Mouse (Mus musculus): ENCODE results near the gene Mgat5b. TPM values are rescaled to one million over a fixed set of nuclear protein-coding genes. Genes with fewer than 3 reads are reported as not detected.

Gene Mgat5b
- polyA plus RNA-seq, 1 experiment from 2014 or later: 1.3 TPM

- no peak overlapping the region for H3K9ac ChIP-seq (replicated peaks; ENCODE audit: low read depth, low read length)
- H3K4me1 ChIP-seq (ENCODE audit: control insufficient read depth, insufficient read depth, low read length): 0 out of 2 replicates have a peak, but pooled peaks cover 7% of the 10 kb centered on the region
- H3K4me2 ChIP-seq (replicated peaks; ENCODE audit: low read depth, low read length): no peak overlapping the region
- peaks cover 2% of the 10 kb centered on the region; the same call in 1 of the 2 replicates for H3K9me3 ChIP-seq (ENCODE audit: control insufficient read depth, low read depth, low read length)
- H3K36me3 ChIP-seq (ENCODE audit: control insufficient read depth, insufficient read depth, low read length): no peaks in the 10 kb centered on the region
- no peaks in the 10 kb centered on the region for H3K27me3 ChIP-seq (ENCODE audit: control insufficient read depth, insufficient read depth, low read length)
- H3K4me3 ChIP-seq (ENCODE audit: low read depth, low read length): no peak overlapping the region
- no peak overlapping the region for H3K27ac ChIP-seq (ENCODE audit: low read length)
- ATAC-seq (ENCODE audit: insufficient number of reproducible peaks, insufficient read depth, low FRiP score, low read depth): peak; percentile 65
- WGBS: 5% methylated on average over 8 of the region's 8 CpGs
Observed at GRCm38 (mm10) chr11:117018410-117018809, 99.7 kb downstream of the Mgat5b start.

GRCm38 (mm10) chr11:117021026-117021425, 102.4 kb downstream of the Mgat5b start:
- no peaks in the 10 kb centered on the region for H3K36me3 ChIP-seq (ENCODE audit: control insufficient read depth, insufficient read depth, low read length)
- no peak overlapping the region for H3K9ac ChIP-seq (replicated peaks; ENCODE audit: low read depth, low read length)
- H3K4me2 ChIP-seq (replicated peaks; ENCODE audit: low read depth, low read length): no peak overlapping the region
- no peak overlapping the region for H3K27ac ChIP-seq (ENCODE audit: low read length)
- ATAC-seq (ENCODE audit: insufficient number of reproducible peaks, insufficient read depth, low FRiP score, low read depth): no peak
- 0 out of 2 replicates have a peak, but pooled peaks cover 7% of the 10 kb centered on the region for H3K4me1 ChIP-seq (ENCODE audit: control insufficient read depth, insufficient read depth, low read length)
- H3K9me3 ChIP-seq (ENCODE audit: control insufficient read depth, low read depth, low read length): peaks cover 11% of the 10 kb centered on the region; the same call in 1 of the 2 replicates
- WGBS: 71% methylated on average over 2 of the region's 2 CpGs
- no peak overlapping the region for H3K4me3 ChIP-seq (ENCODE audit: low read depth, low read length)
- H3K27me3 ChIP-seq (ENCODE audit: control insufficient read depth, insufficient read depth, low read length): no peaks in the 10 kb centered on the region

- no peak overlapping the region for H3K9ac ChIP-seq (replicated peaks; ENCODE audit: low read depth, low read length)
- 92% methylated on average over 3 of the region's 3 CpGs for WGBS
- peaks cover 11% of the 10 kb centered on the region; the same call in 1 of the 2 replicates for H3K9me3 ChIP-seq (ENCODE audit: control insufficient read depth, low read depth, low read length)
- no peaks in the 10 kb centered on the region for H3K36me3 ChIP-seq (ENCODE audit: control insufficient read depth, insufficient read depth, low read length)
- no peak overlapping the region for H3K4me2 ChIP-seq (replicated peaks; ENCODE audit: low read depth, low read length)
- no peak overlapping the region for H3K27ac ChIP-seq (ENCODE audit: low read length)
- H3K4me3 ChIP-seq (ENCODE audit: low read depth, low read length): no peak overlapping the region
- H3K4me1 ChIP-seq (ENCODE audit: control insufficient read depth, insufficient read depth, low read length): no peaks in the 10 kb centered on the region
- H3K27me3 ChIP-seq (ENCODE audit: control insufficient read depth, insufficient read depth, low read length): no peaks in the 10 kb centered on the region
- no peak for ATAC-seq (ENCODE audit: insufficient number of reproducible peaks, insufficient read depth, low FRiP score, low read depth)
Observed at GRCm38 (mm10) chr11:117023537-117023936, 104.9 kb downstream of the Mgat5b start.

- ATAC-seq (ENCODE audit: insufficient number of reproducible peaks, insufficient read depth, low FRiP score, low read depth): no peak
- H3K36me3 ChIP-seq (ENCODE audit: control insufficient read depth, insufficient read depth, low read length): no peaks in the 10 kb centered on the region
- H3K9ac ChIP-seq (replicated peaks; ENCODE audit: low read depth, low read length): no peak overlapping the region
- H3K4me1 ChIP-seq (ENCODE audit: control insufficient read depth, insufficient read depth, low read length): peaks cover 17% of the 10 kb centered on the region
- no peak overlapping the region for H3K4me3 ChIP-seq (ENCODE audit: low read depth, low read length)
- H3K27ac ChIP-seq (ENCODE audit: low read length): no peak overlapping the region
- H3K27me3 ChIP-seq (ENCODE audit: control insufficient read depth, insufficient read depth, low read length): no peaks in the 10 kb centered on the region
- WGBS: 31% methylated on average over 10 of the region's 10 CpGs
- peaks cover 11% of the 10 kb centered on the region; the same call in 1 of the 2 replicates for H3K9me3 ChIP-seq (ENCODE audit: control insufficient read depth, low read depth, low read length)
- H3K4me2 ChIP-seq (replicated peaks; ENCODE audit: low read depth, low read length): no peak overlapping the region
Observed at GRCm38 (mm10) chr11:117027681-117028080, 109.0 kb downstream of the Mgat5b start.

GRCm38 (mm10) chr11:117028861-117029568, 110.4 kb downstream of the Mgat5b start:
- Histone ChIP-seq H3K4me3 (ENCODE audit: low read depth, low read length) (no peak overlapping the region), H3K27me3 (ENCODE audit: control insufficient read depth, insufficient read depth, low read length) (no peaks in the 10 kb centered on the region), H3K4me2 (replicated peaks; ENCODE audit: low read depth, low read length) (no peak overlapping the region), H3K4me1 (ENCODE audit: control insufficient read depth, insufficient read depth, low read length) (peaks cover 17% of the 10 kb centered on the region), H3K27ac (ENCODE audit: low read length) (no peak overlapping the region), H3K9ac (replicated peaks; ENCODE audit: low read depth, low read length) (no peak overlapping the region), H3K9me3 (ENCODE audit: control insufficient read depth, low read depth, low read length) (peaks cover 3% of the 10 kb centered on the region; the same call in 1 of the 2 replicates), H3K36me3 (ENCODE audit: control insufficient read depth, insufficient read depth, low read length) (no peaks in the 10 kb centered on the region)
- ATAC-seq (ENCODE audit: insufficient number of reproducible peaks, insufficient read depth, low FRiP score, low read depth): no peak
- WGBS: 64% methylated on average over 19 of the region's 19 CpGs

- Histone ChIP-seq H3K4me1 (ENCODE audit: control insufficient read depth, insufficient read depth, low read length) (peaks cover 17% of the 10 kb centered on the region), H3K9me3 (ENCODE audit: control insufficient read depth, low read depth, low read length) (no peaks in the 10 kb centered on the region), H3K9ac (replicated peaks; ENCODE audit: low read depth, low read length) (no peak overlapping the region), H3K36me3 (ENCODE audit: control insufficient read depth, insufficient read depth, low read length) (no peaks in the 10 kb centered on the region), H3K27ac (ENCODE audit: low read length) (no peak overlapping the region), H3K27me3 (ENCODE audit: control insufficient read depth, insufficient read depth, low read length) (no peaks in the 10 kb centered on the region), H3K4me3 (ENCODE audit: low read depth, low read length) (no peak overlapping the region), H3K4me2 (replicated peaks; ENCODE audit: low read depth, low read length) (no peak overlapping the region)
- no peak for ATAC-seq (ENCODE audit: insufficient number of reproducible peaks, insufficient read depth, low FRiP score, low read depth)
- 91% methylated on average over 3 of the region's 3 CpGs for WGBS
Observed at GRCm38 (mm10) chr11:117029569-117029955, 110.9 kb downstream of the Mgat5b start.

GRCm38 (mm10) chr11:117030018-117030417, 111.4 kb downstream of the Mgat5b start:
- H3K27ac ChIP-seq (ENCODE audit: low read length): no peak overlapping the region
- H3K27me3 ChIP-seq (ENCODE audit: control insufficient read depth, insufficient read depth, low read length): no peaks in the 10 kb centered on the region
- H3K4me3 ChIP-seq (ENCODE audit: low read depth, low read length): no peak overlapping the region
- no peak for ATAC-seq (ENCODE audit: insufficient number of reproducible peaks, insufficient read depth, low FRiP score, low read depth)
- no peak overlapping the region for H3K4me2 ChIP-seq (replicated peaks; ENCODE audit: low read depth, low read length)
- H3K9me3 ChIP-seq (ENCODE audit: control insufficient read depth, low read depth, low read length): no peaks in the 10 kb centered on the region
- H3K4me1 ChIP-seq (ENCODE audit: control insufficient read depth, insufficient read depth, low read length): peaks cover 17% of the 10 kb centered on the region
- WGBS: 20% methylated on average over 3 of the region's 3 CpGs
- H3K9ac ChIP-seq (replicated peaks; ENCODE audit: low read depth, low read length): no peak overlapping the region
- H3K36me3 ChIP-seq (ENCODE audit: control insufficient read depth, insufficient read depth, low read length): no peaks in the 10 kb centered on the region

GRCm38 (mm10) chr11:117030471-117031101, 111.9 kb downstream of the Mgat5b start:
- Histone ChIP-seq H3K4me2 (replicated peaks; ENCODE audit: low read depth, low read length) (no peak overlapping the region), H3K4me3 (ENCODE audit: low read depth, low read length) (no peak overlapping the region), H3K4me1 (ENCODE audit: control insufficient read depth, insufficient read depth, low read length) (peaks cover 17% of the 10 kb centered on the region), H3K27me3 (ENCODE audit: control insufficient read depth, insufficient read depth, low read length) (no peaks in the 10 kb centered on the region), H3K9ac (replicated peaks; ENCODE audit: low read depth, low read length) (no peak overlapping the region), H3K27ac (ENCODE audit: low read length) (no peak overlapping the region), H3K9me3 (ENCODE audit: control insufficient read depth, low read depth, low read length) (no peaks in the 10 kb centered on the region), H3K36me3 (ENCODE audit: control insufficient read depth, insufficient read depth, low read length) (no peaks in the 10 kb centered on the region)
- ATAC-seq (ENCODE audit: insufficient number of reproducible peaks, insufficient read depth, low FRiP score, low read depth): no peak
- 43% methylated on average over 8 of the region's 8 CpGs for WGBS

Data from stomach, embryonic 14.5 days (tissue).